Mouse (Mus musculus): Measurements from ENCODE around the gene Med26.

GRCm38 (mm10) chr8:72445071-72445470 lies 103.0 kb downstream of the Med26 start:
- TF ChIP-seq EP300 (IDR thresholded peaks at IDR 0.05; ENCODE audit: low read depth) (no peak), CTCF (IDR thresholded peaks at IDR 0.05; ENCODE audit: low read depth) (no peak)
